Mouse (Mus musculus): ENCODE results near the gene Hlf.

Gene Hlf

DNA sequence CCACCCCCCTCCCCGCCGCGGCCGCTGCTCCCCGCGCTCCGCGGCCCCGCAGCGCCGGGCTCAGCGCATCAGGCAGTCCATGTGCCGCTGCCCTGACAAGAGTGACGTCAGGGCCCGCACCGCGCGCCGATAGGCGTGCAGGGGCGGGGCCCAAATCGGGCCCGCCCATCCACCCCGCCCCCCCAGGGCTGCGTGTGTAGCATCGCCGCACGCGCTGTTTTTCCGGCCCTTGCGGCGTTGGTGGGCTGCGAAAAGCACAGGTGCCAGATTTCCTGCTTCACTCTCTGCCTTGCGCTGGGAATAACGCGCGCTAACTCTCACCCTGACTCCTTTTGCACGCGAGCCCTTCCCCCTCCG, at the start of gene Hlf:
Hlf (minus strand) TSS at position 79 of the 357 bp plus-strand sequence.
- peak; percentile 31 to 49 for DNase-seq (ENCODE audit: low spot score in 2 of 2)

DNA sequence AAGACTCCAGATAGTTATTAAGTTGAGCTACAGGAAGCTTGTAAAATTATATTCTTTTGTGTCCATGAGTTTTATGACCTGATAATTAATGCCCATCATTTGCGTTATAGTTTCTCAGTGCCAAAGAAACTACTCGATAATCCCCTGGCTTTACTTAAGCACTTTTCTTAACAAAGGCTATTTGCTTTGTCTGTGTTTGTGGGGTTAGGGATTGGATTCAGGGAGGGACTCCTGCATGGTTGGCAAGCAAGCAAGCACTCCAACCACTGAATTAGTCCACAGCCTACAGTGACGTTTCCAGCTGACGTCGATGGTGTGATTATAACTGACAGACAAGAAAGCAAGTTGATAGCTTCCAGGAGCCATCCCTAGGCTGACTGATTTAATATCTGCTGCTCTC, 48.1 kb upstream of the Hlf start:
- DNase-seq (ENCODE audit: low spot score in 2 of 2) = no peak

DNA sequence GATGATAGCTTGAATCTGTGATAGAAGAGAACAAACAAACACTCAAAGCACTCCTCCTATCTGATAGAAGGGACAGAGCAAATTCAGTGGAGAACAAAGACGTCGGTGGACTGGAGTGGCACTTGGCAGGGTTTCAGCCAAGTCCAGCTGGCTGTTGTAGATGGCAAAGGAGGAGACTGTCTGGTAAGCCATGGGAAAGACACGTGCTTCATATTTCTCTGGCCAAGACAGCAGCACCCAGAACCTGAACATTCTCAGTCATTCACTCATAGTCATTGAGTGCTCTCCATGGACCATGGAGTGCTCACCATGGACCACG, 34.5 kb upstream of the Hlf start:
- DNase-seq (ENCODE audit: low spot score in 2 of 2) = no peak

DNA sequence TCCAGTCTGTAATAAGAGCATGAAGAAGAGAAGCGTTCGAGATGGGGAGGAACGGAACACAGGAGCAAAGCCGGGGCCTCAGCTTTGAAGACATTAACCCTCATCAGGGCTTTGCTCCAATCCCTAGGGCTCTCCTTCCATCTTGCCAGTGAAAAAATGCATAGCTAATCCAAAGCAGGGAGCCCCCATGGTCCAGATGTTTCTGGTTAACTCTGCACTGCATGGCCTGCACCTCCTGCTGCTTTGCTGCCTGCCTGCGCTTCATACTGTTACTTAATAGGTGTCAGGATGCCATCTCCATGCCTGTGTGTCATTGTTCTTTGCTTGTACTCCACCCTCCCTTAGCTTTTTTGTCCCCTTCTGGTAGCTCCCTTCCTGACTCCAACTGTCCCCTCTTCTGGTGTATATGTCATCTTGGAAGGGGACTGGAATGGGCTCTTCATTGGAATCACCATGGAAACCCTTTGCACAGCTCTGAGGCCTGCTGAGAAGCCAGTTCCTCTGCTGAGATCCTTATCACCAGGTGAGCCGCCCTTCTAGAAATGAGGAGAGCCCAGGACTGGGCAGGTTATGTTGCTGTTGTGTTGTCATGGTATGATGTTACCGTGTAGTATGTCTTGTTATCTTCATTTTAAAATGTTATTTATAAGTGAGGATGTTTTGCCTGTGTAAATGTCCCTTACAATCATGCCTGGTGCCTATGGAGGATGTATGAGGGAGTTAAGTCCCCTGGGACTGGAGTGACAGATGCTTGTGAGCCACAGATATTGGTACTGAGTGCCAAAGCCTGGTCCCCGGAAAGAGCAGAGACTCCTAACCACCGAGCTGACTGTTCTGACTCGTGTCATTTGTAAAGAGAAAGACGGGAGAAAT, 33.9 kb upstream of the Hlf start:
- DNase-seq (ENCODE audit: low spot score in 2 of 2) = no peak

DNA sequence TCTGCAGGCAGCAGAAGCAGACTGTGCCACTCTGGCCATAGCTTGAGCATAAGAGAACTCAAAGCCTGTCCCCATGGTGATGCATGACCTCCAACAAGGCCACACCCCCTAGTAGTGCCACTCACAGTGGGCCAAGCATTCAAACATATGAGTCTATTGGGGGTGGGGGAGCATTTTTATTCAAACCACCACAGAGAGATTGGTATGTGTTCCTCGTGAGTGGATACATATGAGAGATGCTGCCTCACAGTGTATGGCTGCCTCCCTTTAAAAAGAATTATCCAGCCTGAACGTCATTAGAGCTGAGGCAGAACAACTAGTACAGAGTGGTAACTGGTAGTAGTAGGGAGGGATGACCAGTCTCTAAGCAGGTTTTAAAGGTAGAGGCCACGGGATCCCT, 33.2 kb upstream of the Hlf start:
- no peak for DNase-seq (ENCODE audit: low spot score in 2 of 2)

DNA sequence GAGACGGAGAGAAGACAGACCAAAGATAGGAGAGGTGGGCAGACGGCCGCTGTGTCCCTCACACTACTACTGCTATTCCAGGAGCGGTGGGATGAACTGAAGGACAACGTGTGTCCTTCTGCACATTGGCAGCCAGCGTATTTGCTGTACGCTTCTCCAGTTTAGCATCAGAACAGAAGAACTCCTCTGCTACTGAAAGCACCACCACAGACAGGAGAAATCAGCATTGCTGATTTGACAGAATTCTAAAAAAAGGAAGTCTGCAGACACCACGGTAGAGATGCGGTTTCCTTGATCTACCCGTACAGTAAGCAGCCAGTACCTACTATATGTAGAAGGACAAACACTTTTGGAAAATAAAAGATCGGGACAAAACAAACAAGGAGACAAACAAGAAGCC, 29.0 kb upstream of the Hlf start:
- no peak for DNase-seq (ENCODE audit: low spot score in 2 of 2)

DNA sequence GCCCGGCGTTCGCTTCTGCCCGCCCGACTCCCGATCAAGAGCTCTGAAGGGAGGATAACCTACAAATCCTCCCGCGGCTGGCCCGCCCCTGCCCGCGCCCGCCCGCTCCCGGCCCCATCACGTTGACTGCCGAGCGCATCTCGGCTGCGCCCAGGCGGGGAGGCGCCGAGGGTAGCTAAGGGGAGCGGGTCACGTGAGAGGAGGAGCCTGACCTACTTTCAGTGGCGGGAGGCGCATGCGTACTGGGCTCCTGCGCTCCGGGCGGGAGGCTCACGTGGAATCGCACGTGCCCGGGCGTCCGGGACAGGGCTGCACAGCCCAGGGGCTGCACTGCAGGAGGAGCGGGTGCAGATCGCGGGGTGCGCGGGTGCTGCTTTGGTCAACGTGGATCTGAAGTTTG, 27.2 kb upstream of the Hlf start:
- DNase-seq (ENCODE audit: low spot score in 2 of 2) = peak; percentile 49 to 53

DNA sequence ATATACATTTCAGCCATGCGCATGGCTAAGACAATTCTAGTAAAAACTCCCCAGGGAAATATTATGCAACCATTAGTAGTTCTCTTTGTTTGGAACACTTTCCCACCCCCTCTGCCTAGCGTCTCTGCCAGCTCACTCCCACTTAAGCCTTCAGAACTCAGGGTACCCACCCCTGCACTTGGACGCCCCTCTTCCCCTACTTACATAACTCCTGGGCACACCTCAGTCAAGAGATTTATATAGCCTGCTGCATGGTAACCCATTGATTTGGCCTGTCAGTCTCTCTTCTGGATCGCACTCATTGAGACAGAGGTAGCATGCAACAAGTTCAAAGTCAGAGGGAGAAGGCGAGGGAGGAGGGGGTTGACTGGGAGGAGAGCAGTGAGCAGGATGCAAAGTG, 26.3 kb upstream of the Hlf start:
- no peak for DNase-seq (ENCODE audit: low spot score in 2 of 2)

DNA sequence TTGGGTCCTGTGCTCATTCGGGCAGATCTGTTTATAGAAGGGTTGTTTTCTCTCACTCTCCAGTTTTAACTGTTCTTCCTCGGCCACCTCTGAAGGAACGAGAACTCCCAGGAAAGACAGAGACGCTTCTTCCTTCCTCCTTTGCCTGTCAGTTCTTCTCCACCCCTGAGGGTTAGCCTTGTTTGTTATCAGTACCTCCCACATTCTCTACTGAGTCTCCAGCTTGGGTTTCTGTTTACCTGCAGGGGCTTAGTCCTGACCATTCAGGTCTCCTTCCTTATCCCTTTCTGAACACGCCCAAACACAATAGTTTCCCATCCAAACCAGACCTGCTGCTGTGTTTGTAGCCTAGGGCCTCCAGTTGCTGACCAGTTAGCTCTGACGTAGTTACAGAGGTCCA, 8.2 kb upstream of the Hlf start:
- DNase-seq (ENCODE audit: low spot score in 2 of 2) = no peak

DNA sequence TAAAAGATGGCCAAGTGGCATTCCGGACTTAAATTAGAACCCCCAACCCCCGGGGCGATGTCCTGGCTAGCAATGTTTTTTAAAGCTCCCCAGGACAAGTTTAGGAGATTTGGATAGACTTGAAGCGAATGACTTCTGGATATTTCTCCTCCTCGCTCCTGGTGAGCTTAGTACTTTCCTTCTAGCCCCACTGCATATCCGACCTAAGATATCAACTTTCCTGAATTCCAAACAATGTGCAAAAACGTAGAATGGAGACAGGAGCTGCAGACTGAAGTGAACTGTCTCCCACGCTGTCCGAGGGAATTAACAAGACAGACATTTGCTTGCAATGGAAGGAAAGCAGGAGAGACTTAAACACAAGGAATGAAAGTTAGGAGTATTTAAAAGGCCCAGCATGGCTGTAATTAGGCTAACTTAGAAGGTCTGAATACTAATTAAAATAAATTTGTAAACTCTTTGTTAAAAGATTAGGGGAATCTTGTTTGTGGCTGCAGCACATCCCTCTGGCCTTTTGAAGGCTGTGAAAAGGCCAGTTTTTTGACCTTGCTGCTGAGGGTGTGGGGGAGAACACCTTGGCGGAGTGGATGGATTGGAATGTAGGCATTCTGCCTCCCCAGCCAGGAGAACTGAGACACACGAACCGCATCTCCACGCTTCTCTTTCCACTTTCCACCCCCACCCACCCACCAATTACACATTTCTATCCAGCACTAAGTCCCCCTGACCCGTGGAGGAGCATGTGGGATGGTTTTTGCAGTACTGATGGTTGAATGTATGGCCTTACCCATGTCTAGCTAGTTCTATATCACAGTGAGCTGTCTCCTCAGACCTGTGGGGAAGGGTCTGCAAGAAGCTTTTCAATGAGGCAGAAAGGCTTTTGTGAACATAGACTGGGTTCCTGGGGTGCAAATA, 833 bp upstream of the Hlf start:
- no peak for DNase-seq (ENCODE audit: low spot score in 2 of 2)

DNA sequence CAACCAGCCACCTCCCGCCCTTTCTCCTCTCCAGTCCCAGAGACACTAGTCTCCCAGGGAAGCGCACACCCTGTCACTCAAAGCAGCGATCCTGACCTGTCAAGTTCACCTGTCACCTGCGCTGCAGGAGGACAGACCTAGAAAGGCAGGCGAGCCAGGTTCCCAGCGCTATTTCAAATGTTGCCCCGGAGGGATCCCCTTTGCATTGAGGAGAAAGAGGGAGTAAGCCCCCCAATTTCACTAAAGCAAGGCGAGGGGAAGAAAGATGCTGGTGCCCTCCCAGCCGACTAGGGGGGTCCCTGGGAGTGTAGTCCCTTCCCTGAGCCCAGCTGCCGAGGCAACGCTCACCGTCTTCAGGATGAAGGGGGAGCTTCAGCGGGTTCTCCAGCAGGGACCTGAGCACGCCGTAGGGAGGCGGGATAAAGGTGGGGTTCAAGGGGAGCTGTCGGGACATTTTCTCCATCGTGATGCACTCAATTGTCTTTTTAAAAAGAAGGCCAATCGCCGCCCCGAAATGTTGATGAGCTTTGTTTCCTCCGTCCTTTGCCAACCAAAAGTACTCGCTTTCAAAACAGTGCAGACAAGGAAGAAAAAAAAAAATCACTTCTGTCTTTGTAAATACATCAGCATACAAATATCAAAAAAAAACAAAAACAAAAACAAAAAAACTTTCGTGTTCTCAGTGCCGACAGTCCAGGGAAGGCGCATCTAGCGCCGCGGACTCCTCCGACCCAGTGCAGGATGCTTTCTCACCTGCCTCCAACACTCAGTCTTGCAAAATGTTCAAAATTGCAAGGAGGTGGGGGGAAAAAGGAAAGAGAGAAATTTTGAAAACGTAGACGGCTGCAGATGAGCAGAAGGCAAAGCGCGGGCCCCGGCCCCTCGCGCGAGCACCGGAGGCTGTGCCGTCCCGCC, 536 bp downstream of the Hlf start:
- DNase-seq (ENCODE audit: low spot score in 2 of 2) = no peak

DNA sequence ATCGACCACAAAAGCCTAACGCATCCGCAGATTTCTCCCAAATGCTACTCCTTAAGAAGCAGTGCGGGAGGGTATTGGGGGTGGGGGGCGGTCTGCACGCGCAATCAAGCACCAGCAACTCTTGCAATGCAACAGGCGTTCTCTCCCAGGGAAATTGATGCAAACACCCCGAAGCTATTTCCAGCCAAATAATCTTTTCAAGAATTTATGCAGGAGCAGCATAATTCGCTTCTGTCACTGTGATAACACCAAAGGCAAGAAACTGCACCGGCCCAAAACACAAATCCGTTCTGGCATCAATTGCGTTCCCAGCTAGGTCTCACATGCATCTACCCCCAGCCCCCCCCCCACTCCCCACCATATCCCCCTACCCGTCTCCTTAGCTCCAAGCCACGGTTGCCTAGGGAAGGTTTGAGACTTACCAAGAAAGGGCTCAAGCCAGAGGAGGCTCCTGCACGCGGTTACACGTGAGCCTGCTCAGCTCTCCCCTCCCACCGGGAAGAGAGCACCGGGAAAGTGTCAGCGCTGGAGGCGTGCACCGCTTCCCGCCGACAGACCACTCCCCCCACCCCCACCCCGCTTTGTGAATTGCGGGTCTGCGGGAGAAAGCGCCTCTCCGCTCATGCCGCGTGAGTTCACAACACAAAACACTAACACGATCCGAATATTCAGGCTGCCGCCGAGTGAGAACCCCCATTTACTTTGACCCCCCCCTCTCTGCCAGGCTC, 1.4 kb downstream of the Hlf start:
- no peak for DNase-seq (ENCODE audit: low spot score in 2 of 2)

DNA sequence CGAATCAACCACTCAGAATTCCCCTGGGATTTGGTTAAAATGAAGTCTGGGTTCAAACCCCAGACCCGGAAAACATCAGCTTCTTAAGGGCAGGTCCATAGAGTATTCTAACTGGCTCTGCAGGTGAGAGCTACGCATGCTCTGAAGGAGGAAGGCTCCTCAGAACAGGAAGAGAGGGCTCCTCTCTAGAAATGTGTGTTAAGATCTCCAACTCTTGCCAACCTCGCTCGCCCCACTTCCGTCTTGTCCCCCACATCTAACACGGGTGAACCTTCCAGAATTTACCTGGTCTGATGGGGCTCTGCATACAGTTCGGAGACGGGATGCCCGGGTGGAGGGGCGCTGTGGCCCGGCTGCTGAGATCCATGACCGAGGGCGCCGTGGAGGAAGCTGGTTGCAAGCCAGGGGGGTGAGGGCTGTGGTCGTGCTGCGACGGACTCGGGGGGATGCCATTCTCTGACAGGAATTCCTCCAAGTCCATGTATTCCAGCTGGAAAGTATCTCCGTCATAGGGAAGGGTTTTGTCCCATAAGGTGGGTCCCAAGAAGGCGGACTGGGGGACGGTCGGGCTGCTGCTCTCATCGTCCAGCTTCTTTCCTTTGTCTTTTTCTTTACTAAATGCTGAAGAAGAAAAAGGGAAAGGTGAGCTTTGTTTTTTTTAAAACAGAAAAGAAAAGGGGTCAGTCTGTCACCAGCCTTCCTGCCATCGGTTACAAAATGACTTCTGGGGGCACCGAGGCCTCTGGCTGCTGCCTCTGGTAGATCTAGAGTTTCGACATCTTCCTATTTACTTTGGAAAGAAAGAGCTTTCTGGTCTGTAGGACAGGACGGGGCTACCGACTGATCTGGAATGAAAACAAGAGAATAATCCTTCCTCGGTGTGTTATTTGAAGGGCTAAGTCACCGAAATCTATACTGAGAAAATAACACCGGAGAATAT, 2.9 kb downstream of the Hlf start:
- no peak for DNase-seq (ENCODE audit: low spot score in 2 of 2)

DNA sequence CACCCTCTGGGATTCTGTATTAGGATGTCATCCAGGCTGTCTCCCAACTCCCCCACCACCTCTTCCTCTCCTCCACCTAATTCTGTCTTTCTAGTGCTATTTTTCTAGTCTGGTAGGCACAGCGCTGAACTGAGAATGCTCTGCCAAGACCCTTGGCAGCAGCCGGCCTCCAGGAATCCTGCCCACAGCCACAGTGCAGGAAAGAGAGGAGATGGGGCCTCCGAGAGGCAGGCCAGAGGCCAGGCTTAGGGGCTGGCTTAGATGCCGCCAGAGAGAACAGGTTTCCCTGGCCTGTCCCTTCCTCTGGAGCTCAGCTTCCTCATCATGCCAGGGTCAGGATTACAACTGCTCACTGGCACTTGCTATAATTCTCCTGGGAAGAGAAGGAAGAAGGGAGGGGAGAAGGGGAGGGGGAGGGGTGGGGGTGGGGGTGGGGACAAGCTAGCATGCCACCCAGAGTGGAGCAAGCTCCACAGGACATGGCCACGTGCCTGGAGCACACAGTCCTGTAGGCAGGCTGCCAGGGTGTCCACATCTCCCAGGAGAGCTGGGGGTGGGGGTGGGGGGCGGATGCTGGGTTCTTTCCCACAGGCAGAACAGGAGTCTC, 8.6 kb downstream of the Hlf start:
- no peak for DNase-seq (ENCODE audit: low spot score in 2 of 2)

DNA sequence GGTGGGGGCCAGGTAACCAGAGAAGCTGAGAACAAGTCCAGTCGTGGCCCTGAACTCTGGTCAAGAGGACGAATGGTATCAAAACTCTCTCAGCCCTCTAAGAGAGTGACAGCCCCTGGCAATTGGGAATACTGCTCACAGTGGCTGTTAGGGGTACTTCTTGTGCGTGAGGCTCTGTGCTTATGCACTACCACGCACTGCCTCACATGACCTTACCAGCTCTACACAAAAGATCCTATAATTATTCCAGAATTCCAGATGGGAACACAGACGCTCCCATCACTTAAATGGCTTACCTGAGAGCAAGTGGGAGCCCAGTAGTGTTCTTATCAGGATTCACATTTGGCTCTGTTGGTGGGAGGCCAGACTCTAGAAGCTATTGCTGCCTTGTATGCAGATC, 9.6 kb downstream of the Hlf start:
- DNase-seq (ENCODE audit: low spot score in 2 of 2) = no peak

DNA sequence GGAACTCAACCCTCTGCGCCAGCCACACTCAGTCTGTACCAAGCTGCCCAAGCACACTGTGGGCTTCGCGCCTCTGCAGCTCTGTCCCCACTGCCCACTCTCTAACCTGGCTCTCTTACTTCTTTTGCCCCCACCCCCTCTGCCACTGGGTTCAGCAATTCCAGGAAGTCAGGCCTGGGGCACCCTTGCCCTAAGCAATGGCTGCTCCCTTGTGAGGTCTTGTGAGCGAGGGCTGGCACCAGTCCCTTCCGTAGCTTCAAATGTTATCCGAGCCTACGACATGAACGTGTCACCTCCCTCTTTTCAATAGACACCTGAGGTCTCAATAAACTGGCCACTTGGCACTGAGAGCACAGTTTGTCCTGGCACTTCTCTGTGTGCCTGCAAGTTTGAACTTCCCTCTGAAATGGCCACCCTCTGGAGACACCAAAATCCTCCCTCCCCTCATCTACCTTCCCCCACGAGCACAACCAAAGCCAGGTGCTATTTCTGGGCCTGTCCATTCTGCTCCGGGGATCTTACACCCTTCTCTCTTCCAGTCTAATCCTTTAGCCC, 10.5 kb downstream of the Hlf start:
- no peak for DNase-seq (ENCODE audit: low spot score in 2 of 2)

DNA sequence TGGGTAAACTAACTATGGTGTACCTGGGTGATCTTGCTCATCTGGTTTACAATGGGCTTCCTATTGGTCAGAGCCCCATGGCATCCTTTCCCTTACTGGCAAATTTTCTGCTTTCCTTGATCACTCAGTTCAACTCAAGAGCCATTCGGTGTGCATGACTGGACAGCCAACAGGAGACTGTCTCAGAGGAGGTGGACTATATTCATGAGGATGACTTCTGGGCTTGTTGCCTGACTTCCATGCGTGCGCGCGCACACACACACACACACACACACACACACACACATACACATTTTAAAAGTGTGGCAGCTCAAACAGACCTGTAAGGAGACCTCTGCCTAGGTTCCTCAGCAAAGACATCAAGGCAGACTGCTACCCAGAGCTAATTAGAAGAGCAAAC, 12.7 kb downstream of the Hlf start:
- DNase-seq (ENCODE audit: low spot score in 2 of 2) = no peak

DNA sequence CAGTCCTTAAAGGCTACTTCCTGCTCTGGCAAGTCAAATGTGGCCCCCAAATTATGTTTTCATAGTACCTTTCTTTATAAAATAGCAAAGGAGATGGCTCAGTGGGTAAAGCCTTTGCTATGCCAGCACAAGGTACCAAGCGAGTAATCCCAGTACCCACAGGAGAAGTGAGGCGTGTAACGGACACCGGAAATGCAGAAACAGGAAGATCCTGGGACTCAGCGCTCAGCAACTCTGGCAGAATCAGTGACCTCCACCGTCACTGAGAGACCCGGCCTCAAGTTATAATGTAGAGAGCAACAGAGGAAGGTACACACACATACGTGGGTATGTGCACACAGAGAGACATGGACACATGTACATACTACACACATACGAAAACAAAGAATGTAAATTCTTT, 14.3 kb downstream of the Hlf start:
- no peak for DNase-seq (ENCODE audit: low spot score in 2 of 2)

DNA sequence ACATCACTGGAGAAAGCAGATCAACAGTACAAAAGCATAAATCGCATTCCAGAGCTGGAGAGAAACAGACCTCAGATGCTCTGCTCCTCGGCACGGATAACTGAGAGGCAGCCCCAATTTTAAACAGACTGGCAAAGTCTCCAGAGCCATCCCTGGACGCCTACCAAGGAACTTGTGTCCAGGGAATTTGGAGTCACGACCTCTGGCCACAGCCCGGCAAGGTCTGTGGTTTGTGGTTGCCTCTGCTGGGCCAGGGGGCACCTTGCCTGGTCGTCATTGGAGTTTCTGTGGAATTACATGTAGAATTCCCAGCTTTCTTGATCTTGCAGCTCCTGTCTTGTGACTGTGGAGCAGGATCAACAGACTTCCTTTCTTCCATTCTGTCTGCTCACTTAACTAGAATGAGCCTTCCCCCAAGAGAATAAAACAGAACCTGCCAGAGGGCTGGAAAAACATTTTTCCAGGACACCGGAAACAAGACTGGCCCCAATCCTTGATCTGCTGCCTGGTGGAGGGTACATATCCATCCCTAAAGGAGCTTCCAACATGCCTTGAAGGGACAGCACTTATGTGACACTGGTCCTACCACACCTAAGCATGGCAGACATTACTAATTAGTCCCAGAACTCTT, 19.1 kb downstream of the Hlf start:
- no peak for DNase-seq (ENCODE audit: low spot score in 2 of 2)

Data from spleen, postnatal 14 days (tissue).